Mouse (Mus musculus) B cell, adult 2 months (primary cell): ENCODE results near the gene Ahnak.

ENCODE experiments used
- DNase-seq, 2 experiments: peaks; one replicate each; pipeline ENCODE4 v3.0.0; 2022

Ahnak gene

GRCm38 (mm10) chr19:8974638-8975037, 14.4 kb upstream of the Ahnak start:
- no peak for DNase-seq

GRCm38 (mm10) chr19:8975491-8975890, 13.6 kb upstream of the Ahnak start:
- no peak for DNase-seq

GRCm38 (mm10) chr19:8976535-8976934, 12.5 kb upstream of the Ahnak start:
- DNase-seq = peak; percentile 72 to 74

DNA sequence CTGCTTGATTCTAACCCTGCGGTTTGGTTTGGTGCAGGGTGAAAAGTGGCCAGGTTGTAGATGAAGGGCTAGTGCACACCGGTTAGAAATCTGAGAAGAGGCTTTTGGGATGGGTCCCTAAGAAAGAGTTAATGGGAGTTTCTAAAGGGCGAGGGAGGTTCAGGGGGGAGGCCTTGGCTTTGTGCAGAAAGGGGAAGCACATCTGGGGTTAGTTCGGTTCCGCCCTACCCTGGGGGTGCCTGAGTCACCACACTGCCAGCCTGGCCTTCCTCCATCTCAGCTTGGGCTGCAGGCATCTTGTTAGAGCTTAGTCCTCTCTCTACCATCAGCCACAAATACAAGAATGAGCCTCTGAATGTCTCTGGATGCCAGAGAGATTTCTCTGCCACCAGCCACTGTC, 8.3 kb upstream of the Ahnak start:
- peak; percentile 76 to 84 for DNase-seq

DNA sequence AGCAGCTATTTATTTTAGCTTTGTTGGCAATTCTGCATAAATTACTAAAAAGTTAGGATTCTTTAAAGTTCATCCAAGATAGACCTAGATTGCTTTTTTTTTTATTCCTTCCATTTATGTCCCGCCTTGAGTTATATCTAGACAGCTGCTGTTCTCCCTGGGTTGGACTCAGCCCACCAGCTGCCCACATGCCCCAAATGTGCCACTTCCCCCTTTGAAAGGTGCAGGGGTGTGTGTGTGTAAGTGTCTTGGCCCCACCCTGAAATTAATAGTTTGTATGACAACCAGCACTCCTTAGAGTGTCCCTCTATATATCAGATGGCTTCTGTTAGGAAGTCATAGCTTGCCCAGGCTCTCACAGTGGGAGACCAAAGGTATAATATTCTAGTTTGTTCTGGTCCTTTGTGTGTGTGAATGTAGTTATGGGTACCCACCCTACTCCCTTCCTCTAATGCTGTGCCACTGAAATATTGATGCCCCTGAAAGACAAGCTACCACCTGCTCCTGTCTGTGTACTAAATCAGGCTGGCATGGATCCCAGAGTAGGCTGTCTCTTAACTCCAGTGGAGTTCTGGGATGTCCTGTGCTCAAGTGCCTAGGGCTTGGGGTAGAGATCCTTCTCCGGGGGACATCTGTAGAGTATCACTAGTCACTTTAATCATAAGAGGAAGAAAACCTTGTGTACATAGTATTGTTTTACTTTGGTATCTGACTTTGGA, 7.5 kb upstream of the Ahnak start:
- DNase-seq = peak; percentile 49 to 59

DNA sequence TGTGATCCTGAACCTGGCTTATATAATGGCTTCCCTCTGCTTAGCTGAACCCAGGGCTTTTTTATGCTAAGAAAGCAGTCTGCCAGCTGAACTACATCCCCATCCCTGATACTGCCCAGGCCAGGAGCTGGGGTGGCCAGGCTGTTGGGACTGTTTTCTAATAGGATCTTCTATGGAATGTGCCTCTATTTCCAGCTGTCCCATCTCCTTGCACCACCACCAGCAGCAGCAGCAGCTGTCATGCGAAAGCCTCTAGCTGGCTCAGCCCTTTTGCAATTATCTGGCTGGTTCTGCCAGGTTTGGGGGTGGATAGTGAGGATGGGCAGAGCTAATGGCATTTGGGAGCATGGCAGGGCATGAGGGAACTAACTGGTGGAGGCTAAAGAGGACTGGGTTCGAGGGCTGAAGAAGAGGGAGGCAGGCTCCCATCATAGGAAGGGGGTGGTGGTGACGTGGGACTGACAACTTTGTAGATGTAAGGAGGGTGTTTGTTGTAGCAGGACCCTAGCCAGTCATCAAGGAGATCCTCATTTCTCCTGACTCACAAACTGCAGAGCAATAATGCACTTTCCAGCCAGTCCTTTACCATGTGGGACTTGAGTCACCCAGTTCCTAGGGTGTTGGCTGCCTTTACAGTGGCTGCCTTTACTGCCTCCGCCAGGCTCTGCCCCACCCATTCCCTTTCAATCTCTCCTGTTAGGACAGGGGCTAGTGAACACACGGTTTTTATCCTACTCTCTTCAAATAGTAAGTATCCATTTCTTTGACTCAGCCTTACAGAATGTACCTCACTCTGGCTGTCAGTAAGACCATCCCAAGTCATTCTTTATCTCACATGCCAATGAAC, 6.6 kb upstream of the Ahnak start:
- DNase-seq = no peak

DNA sequence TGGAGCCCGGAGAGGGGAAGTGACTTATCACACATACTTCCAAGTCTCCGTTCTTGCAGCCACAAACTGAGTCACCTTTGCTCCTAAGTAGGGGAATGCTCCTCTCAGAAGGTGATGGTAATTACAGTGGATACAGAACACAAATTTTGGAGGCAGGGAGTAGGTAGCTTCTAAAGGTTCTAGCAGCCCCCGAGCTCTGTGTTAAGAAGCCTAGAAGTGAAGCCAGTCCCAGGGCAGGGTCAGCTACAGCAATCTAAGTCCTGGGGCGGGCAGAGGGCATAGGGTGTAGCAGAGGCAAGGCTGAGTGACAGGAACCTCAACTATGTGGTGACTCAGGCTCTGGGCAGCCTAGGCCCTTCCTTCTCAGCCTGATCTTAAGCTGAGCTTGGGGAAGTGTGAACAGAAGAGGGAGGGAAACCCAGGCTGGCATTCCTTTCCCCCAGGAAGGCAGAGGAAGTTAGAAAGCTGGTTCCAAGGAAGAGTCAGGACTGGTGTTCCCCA, 5.9 kb upstream of the Ahnak start:
- peak; percentile 34 to 35 for DNase-seq

DNA sequence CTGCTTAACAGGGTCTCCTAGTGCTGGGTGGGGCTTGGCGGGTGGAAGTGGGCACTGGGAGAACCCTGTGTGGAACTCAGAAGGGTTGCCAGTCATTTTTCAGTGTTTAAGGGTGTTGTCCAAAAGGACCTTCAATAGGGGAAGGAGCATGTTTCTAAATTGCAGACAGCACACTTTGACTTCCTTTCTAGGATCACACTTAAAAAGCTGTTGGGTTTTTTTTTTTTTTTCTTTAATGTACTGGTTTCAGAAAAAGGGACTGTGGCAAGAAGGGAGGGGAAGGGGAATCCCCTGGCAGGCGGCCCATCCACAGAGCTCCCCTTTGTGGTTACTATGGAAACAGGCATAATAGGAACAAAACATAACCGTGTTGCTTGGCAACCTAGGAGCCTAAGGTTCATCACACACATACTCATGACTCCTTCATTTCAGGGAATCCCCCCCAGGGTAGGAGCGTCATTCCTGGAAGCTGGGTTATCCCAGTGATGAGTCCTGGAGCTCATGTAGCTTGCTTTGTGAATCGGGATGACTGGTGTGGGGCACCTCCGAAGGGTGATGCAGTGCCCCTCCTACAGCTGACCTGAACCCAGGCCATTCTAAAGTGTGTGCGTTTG, 4.7 kb upstream of the Ahnak start:
- peak; percentile 85 to 90 for DNase-seq

DNA sequence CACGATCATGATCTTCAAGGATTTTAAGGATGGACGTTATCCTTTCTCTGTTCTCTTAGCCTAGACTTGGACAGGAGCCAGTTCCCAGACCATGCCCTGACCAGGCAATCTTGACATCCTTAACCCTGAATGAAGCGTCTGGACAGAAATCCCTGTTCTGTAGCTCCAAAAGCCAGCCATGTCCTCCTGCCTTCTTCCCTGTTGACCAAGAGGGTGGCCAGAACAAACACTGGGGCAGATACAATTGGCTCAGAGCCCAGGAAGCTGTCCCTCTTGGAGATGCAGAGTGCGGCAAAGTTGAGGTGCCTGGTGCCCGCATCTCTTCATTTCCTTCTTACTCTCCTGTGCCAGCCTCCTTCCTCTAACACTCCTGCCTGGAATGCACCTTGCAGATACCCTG, 3.2 kb upstream of the Ahnak start:
- DNase-seq = no peak

- DNase-seq = no peak
Observed at GRCm38 (mm10) chr19:8987816-8988215, 1.3 kb upstream of the Ahnak start.

- no peak for DNase-seq
Observed at GRCm38 (mm10) chr19:8988346-8989065, 578 bp upstream of the Ahnak start.

- DNase-seq = peak; percentile 73 to 75
Observed at GRCm38 (mm10) chr19:8989567-8990431, 715 bp downstream of the Ahnak start.

- peak; percentile 39 to 51 for DNase-seq
Observed at GRCm38 (mm10) chr19:8990432-8991102, 1.5 kb downstream of the Ahnak start.

DNA sequence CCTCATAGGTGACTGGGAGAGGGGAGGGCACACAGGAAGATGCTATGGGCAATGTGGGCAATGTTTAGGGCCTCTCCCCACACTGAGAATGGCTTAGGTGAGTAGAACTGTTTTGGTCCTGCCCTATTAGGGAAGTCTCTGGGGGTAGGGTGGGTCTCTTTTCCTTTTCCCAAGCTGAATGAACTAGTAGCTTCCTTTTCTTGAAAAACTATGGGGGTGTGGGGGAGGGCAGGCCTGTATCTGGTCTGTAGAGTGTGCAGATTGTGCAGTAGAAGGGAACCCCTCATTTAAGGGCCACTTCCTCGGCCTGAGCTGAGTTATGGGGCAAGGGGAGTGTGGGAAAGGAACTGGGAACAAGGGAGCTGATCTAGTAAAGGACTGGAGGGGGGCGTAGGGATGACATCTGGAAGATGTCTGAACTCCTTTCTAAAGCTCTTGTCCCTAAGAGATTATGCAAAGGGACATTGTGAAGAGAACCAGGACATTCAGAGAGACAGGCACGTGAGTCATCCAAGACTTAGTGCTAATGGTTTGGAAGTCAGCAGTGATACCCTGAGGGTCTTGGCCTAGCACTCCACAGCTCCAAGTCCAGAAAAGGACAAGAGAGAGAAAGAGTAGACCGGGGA, 2.3 kb downstream of the Ahnak start:
- peak in 1 of 2 experiments; percentile 16 for DNase-seq

GRCm38 (mm10) chr19:8991871-8992735, 3.0 kb downstream of the Ahnak start:
- no peak for DNase-seq

GRCm38 (mm10) chr19:8992769-8993624, 3.9 kb downstream of the Ahnak start:
- peak; percentile 88 to 91 for DNase-seq

DNA sequence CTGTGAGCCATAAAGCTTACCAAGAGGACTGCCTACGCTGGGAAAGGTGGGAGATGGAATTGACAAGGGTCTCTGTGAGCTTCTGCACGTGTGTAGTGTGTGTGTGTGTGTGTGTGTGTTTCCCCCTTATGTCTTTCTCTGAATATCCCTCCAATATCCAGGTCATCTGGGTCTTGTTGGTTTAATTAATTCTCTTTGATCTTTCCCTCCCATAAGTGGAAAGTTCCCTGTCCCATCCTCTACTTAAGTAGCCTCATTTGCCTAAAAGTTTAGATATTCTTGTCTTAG, 4.5 kb downstream of the Ahnak start:
- no peak for DNase-seq

DNA sequence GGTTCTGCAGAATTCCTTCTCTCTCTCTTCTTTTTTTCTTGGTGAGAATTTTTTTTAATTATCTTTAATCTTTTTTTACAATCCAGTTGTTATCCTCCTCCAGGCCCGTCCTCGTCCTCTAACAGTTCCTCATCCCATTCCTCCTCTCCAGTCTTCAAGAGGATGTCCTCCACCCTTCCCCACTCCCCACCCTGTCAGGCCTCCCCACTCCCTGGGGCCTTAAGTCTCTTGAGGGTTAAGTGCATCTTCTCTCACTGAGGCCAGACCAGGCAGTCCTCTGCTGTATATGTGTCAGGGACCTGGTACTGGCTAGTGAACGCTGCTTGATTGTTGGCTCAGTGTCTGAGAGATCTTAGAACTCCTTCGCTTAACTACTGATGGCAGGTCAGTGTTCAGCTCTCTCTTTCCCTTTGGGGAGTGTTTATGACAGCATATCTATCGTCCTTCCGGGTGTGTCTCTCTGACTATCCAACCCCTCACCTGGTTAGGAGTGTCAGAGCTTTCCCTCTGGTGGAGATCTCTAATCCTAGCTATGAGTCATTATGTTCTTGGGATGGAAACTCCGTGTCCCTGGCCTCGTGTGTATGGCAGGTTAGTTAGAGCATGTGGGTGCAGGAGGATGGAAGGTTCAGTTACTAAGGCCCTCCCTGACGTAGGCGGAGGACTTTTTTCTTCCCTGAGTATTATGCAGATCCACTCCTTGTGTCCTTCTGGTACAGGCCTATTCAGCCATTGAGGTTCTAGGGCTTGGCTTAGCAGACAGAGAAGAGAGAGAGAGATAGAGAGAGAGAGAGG, 5.9 kb downstream of the Ahnak start:
- DNase-seq = no peak
